Mouse (Mus musculus) gastrocnemius, adult 8-10 months (tissue): ENCODE data around the gene Egfl8. TPM values are rescaled to one million over a fixed set of nuclear protein-coding genes. Genes with fewer than 3 reads are reported as not detected.

Experiments used
- DNase-seq, 2 experiments: peaks; one replicate each; pipeline ENCODE4 v3.0.0; 2022; ENCODE audit warnings: low spot score in 2 of 2
- total RNA-seq, 4 experiments: library from RNA; stranded (reverse); gene quantifications; 2 replicates each; pipeline ENCODE4 v1.2.4; 2022

Egfl8 gene
- total RNA-seq, 4 experiments from 2014 or later = 0.77 to 1.4 (median 1.1) TPM

DNA sequence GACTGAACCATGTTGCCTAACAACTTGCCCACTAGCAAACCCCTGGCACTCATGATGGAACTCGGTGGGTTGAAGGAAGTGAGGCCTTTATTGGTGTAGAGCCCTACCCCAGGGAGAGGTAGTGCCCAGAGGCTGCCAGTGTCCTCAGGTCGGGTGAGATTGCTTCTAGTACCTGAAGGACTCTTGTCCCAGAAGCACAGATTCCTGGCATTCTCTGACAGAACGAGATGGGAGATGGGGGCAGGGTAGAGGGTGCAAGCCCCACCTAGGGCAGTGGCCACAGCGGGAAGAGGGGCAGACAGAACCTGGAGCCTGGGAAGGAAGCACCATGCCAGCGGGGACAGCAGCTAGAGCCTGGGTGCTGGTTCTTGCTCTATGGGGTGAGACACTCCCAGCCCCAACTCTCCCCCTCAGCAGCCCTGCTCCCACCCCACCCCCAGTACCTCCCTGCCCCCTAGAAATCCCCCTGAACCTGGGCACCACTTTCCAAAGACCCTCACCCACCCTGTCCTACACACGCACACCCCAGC lies 18.1 kb downstream of the Egfl8 start, which contains the start of gene Ager:
Ager (plus strand) TSS at position 297 of the 530 bp plus-strand sequence.
- no peak for DNase-seq

DNA sequence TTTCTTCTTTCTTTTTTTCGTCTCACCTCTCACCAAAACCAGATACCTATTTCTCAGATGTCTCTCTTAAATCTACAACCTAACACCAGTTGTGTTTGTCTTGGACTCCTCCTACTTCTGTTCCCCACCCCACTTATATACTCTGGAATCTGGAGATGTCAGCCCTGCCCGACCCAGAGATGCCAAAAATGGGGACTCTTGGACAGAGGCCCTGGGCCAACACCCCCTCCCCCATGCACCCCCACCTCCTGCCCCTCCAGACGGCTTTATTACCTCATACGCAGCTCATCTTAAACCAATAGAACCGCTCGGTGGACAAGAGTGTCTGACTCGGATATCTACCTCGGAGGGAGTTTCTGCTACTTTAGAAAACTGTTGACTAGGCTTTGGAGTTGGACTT lies 19.7 kb downstream of the Egfl8 start:
- DNase-seq = no peak

DNA sequence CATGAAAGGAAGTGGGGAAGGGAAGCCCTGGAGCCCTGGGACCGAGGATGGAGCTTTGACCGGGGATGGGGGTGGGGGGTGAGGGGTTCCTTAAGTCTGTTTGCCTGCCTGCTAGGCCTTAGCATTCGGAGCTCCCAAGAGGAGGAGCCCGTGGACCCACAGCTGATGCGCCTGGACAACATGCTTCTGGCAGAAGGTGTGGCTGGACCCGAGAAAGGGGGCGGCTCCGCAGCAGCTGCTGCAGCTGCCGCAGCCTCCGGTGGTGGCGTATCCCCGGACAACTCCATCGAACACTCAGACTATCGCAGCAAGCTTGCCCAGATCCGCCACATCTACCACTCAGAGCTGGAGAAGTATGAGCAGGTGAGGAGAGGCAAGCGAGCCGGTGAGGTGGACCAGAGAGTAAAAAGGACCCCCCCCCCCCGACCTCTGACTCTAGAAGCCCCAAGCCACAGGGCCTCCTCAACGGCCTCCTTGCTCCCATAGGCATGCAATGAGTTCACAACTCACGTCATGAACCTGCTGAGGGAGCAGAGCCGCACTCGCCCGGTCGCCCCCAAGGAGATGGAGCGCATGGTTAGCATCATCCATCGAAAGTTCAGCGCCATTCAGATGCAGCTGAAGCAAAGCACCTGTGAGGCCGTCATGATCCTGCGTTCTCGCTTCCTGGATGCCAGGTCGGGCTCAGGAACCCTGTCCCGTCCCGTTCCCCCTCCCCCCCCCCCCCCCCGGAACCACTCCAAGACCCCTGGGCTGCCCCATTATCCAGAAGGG lies 21.8 kb downstream of the Egfl8 start:
- DNase-seq = no peak

DNA sequence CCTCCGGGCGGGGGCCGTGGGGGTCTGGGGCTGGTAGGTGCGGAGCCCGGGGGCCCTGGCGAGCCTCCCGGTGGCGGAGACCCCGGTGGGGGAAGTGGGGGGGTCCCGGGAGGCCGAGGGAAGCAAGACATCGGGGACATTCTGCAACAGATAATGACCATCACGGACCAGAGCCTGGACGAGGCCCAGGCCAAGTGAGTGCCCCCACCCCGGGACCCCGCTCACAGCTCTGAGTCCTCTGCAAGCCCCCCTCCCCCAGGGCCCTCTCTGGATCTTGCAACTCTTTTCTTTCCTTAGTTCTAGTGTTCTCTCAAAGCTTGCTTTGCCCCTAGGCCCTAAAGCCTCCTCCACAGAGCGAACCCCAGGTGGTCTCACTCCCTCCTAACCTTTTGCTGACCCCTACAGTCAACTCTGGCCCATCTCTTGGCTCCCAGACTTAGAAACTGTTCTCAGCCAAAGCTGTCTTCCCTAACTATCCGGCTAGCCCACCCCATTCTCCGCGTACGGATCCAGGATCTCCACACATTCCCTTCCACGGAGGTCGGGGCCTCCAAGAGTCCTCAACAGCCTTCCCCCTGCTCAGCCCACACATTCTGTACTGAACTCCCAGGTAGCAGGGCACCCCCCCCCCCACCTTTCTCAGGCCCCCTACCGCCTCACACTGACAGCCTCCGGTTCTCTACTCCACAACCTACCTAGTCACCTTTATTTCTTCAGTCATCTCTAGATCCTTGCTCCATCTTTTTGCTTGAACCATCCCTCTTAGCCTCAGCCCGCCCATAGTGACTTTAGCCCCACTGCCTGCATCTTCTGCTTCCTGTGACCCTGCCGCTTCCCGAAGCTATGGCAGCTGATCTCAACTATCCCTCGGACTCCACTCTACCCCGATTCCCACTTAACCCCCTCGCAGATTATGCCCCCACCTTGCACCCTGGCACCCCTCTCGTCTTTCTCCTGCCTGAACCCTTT lies 22.9 kb downstream of the Egfl8 start:
- DNase-seq = no peak

DNA sequence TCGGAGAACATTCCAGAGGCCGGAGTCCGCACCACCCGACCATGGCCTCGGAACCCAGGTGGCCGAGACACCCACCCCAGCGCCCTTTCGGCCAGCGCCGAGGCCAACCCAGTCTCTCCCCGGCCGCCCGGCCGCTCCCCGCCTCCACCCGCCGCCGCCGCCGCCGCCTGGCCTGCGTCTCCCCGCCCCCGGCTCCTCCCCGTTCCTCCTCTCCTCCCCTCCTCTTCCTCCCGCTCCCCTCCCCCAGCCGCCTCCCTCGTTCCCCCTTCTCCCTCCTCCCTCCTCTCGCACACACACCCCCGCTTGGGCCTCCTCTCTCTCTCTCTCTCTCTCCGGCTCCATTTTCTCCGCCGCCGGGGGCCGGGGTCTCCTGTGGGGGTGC lies 23.8 kb downstream of the Egfl8 start:
- DNase-seq = peak; percentile 70 to 78

DNA sequence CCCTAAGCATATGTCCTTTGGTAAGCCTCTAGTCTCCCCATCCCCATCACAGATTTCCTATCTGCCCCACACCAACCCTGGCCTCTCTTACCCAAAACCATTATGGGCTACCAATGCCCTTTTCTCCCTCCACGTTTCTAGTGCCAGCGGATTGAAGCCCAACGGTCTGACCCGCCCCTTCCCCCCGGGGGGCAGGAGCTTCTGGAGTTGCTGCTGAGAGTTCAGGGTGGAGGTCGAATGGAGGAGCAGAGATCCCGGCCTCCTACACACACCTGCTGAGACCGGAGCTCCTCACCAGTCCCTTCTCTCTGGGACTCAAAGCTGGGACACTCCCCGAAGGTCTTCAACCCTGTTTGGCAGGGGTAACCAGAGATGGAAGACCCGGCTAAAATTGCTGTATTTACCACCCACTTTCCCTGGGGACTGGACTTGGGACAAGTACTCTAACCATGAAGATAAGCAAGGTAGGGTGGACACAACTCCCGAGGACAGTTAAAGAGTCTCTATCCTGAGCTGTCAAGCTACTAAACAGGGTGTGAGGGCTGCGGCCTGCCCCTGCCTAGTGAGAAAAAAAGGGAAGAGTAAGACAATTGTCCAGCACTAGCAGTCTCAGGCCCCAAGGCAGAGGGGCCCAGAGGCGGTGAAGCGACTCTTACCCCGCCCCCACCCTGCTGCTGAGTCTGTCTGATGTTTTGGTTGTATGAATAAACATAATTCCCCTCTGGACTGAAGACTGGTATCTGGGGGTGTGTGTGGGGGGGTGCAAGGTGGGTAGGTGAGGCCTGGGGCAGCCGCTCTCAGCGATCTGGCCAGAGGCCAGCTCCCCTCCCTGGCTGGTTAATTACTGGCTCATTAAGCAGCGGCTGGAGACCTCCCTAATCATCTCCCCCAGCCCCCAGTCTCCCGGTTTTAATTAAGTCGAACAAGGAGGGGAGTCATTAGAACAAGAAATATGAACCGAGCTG lies 24.5 kb downstream of the Egfl8 start, which contains the start of gene Pbx2:
Pbx2 (plus strand) TSS at position 238 of the 965 bp plus-strand sequence.
- no peak for DNase-seq

DNA sequence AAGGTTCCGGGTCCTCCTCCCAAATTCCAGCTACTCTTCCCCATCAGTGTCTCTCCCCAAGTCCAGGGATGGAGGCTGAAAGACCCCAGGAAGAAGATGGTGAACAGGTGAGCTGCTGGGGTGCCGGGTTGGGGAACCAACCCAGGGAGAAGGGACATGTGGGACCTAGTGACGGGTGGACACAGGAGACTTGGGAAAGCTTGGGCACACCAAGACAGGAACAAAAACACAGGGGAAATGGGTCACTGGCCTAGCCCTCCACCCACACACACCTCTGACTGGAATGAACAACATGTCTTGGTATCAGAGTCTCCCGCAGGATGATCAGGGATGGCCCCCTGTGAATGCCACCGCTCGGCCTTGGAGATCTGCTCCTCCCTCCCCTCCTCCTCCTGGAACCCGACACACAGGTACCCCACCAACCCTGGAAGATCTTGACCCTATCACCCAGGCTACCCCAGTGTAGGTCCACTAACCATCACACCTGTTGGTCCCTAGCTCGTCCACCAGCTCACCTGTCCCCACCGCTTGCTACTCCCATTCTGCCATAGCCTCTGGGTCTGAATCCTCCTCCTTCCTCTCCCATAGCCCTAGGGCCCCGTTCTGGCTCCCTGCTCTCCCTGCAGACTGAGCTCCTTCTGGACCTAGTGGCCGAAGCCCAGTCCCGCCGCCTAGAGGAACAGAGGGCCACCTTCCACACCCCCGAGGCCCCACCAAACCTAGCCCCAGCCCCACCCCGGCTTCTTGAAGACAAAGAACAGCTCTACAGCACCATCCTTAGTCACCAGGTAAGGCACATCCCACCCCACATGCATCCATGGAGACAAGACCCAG lies 25.4 kb downstream of the Egfl8 start:
- no peak for DNase-seq

DNA sequence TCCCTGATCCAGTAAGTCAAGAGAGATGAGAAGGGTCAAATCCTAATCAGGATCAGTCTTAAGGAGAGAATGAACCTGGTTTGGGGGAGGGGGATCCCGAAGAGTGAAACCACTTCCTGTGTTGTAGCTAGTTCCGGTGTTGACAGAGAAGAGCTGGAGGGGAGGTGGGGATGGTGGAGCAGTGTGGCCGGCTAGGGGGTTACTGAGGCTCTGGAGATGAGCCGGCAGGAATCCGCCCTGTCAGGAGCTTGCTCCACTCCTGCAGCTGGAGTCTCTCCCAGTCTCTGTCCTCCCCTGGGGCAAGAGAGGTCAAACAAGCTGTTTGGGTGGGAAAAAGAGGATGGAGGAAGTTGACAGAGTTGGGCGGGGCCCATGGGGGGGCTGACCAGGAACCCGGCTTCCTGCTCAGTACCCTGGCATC lies 26.1 kb downstream of the Egfl8 start, which contains the start of gene Gpsm3:
Gpsm3 (plus strand) TSS at position 126 of the 421 bp plus-strand sequence.
- DNase-seq = peak; percentile 54 to 67

DNA sequence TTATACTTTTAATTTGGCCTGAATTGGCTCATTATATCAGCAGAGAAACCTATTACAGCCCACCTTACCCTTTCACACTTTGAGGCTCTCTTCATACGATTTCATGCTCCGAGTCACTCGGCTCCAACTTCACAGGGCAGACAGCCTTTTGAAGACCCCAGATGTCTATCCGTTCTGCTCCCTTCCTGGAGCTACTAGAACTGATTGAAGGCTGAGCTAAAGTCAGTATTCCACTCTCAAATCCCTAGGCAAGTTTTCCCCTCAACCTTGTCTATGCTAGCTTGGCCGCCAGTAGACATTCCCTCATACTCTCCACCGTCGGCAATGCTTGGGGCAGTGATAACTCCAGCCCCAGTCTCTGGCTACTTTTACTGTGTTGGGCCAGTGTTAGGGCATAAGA lies 26.6 kb downstream of the Egfl8 start:
- DNase-seq = no peak

DNA sequence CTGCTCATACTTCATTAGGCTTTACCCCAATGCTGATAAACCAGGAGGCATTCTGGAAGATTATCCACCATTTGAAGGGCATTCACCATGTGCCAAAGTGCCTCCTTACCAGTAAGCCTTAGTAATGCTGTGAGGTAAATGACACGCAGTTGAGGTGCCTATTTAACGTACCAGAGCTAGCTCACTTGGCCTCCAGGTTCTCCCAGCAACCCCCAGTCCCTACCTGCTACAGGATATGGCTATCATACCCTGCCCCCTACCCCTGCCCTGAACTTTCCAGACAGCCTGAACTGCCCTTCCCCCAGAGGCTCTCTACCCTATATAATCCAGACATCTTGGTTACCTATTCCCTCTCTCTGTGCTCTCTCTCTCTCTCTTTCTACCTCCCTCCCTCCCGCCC lies 27.0 kb downstream of the Egfl8 start:
- no peak for DNase-seq

DNA sequence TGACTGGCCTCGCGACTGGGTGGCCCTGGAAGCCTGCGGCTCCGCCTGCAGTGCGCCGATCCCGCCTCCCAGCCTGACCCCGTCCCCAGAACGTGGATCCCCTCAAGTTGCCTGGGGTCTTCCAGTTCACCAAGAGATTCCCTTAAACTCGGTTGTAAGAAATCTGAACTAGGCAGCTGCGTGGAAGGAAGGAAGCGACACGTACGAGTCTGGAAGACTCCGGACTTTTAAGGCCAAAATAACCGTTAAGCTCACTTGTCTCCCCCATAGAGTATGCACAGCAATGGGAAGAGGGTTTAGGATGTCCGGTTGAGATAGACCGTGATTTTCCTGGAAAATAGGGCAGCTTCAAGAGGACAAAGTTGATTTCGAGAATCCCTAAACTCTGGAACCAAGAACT lies 28.0 kb downstream of the Egfl8 start:
- no peak for DNase-seq

DNA sequence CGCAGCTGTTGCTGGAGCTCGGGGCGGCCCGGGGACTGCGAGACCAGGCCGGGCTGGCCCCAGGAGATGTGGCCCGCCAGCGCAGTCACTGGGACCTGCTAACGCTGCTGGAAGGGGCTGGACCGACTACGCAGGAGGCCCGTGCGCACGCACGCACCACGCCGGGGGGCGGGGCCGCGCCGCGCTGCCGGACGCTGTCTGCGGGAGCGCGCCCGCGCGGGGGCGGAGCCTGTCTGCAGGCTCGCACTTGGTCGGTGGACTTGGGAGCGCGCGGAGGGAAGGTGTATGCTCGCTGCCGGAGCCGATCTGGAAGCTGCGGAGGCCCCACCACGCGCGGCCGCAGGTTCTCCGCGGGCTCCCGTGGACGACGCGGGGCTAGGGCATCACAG lies 28.4 kb downstream of the Egfl8 start:
- DNase-seq = peak; percentile 98

DNA sequence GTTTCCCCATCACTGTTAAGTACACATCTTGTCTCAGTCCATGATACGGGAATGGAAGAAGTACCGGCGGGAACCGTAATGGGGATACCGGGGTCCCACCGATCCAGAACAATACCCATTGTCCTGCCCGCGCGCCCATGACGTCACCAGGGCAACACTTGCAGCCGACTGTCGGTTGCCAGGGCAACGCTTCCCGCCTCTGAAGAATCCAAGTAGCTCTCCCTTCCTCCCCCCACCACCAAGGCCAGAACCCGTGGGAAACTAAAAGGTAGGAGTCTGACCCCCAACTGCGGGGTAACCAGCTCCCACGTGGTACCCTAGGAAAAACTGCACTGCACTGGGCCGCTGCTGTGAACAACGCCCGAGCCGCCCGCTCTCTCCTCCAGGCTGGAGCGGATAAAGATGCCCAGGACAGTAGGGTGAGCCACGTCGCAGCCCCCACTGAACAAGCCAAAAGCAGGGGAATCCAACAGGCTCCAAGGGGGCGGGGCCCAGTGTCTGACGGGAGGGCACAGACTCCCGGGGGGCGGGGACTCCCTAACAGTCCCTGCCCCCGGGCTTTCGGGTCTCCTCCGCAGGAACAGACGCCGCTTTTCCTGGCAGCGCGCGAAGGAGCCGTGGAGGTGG lies 28.9 kb downstream of the Egfl8 start:
- DNase-seq = peak; percentile 43 to 63

DNA sequence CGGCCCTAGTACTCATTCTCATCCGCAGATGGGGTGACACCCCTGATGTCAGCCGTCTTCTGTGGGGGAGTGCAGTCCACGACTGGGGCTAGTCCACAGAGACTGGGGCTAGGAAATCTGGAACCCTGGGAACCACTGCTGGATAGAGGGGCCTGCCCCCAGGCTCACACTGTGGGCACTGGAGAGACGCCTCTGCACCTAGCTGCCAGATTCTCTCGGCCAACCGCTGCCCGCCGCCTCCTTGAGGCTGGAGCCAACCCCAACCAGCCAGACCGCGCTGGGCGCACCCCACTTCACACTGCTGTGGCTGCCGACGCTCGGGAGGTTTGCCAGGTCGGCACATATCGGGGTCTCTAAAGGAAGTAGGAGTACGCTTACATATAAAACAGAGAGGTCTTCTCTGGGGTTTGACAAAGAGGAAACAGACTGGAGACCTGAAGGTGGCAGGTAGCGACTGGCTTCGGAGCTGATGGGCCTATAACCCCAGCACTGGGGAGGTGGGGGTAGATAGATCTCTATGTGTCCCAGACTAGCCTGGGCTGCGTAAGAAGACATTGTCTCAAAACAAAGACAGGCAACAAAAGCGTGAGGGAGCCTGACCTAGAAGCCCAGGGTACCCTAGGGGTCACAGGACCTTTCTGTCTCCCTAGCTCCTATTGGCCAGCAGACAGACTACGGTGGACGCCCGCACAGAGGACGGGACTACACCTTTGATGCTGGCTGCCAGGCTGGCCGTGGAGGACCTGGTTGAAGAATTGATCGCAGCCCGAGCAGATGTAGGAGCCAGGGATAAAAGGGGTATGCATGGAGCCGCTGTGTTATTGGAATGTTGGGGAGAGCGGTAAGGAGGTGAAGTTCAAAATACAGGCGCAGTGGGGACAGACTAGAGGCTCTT lies 29.6 kb downstream of the Egfl8 start:
- no peak for DNase-seq

DNA sequence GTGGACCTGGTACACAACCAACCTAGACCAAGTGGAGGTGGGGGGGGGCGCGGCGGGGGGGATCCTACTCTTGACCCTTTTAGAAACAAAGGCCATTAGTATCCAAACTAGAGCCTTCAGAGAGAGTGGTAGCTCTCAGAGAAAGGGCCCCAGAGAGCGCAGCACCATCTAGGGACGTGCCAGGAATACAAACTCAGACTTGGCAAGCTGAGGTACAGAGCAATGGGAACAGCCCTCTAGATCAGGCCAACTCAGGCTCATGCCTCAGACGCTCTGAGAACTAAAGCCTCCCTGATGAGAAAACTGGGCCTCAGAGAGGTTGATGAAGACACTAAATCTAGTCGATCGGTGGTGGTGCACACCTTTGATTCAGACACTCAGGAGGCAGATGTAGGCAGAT lies 30.6 kb downstream of the Egfl8 start:
- DNase-seq = no peak

DNA sequence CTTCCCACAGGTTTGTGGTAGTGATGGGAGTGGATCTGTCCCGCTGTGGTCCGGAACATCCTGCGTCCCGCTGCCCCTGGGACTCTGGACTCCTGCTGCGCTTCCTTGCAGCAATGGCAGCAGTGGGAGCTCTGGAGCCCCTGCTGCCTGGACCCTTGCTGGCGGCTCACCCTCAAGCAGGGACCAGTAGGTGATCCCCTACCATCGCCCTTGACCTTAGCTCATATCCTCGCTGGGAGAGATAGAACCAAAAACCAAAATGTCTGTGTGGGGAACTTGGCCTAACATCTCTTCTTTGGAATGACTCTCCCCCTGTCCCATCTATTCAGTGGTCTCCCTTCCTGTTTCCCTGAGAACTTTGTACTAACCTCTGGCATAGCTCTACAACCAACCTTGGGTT lies 32.0 kb downstream of the Egfl8 start:
- no peak for DNase-seq

DNA sequence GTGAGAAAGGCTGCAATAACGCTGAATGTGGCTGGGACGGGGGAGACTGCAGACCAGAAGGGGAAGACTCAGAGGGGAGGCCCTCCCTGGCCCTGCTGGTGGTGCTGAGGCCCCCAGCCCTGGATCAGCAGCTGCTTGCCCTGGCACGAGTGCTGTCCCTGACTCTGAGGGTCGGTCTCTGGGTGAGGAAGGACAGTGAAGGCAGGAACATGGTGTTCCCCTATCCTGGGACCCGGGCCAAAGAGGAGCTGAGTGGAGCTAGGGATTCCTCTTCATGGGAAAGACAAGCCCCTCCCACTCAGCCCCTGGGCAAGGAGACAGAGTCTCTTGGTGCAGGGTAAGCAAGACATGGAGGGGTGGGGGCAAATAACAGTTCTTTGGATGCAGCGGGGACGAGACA lies 32.4 kb downstream of the Egfl8 start:
- DNase-seq = no peak

DNA sequence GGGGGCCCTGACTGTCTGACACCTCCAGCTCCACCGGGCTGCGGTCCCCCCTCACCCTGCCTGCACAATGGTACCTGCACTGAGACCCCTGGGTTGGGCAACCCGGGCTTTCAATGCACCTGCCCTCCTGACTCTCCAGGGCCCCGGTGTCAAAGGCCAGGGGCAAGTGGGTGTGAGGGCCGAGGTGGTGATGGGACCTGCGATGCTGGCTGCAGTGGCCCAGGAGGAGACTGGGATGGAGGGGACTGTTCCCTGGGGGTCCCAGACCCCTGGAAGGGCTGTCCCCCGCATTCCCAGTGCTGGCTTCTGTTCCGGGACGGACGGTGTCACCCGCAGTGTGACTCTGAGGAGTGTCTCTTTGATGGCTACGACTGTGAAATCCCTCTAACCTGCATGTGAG lies 33.2 kb downstream of the Egfl8 start:
- DNase-seq = no peak
